Mouse (Mus musculus) lung, adult 2 months (tissue): ENCODE results near the gene Dcaf12.

Source experiments
- CTCF ChIP-seq: fragments of 200-500 bp; IDR thresholded peaks from 2 replicates; pipeline ENCODE4 v1.5.1; 2011; ENCODE audit warnings: mild to moderate bottlenecking, low read length, control low read depth; ENCODE audit not compliant: insufficient read depth
- POLR2A ChIP-seq: fragments of 200-500 bp; IDR thresholded peaks from 2 replicates; pipeline ENCODE4 v1.6.1; 2011; ENCODE audit warnings: low read depth, mild to moderate bottlenecking, control low read depth, low read length, borderline replicate concordance; ENCODE audit errors: extremely low read depth

DNA sequence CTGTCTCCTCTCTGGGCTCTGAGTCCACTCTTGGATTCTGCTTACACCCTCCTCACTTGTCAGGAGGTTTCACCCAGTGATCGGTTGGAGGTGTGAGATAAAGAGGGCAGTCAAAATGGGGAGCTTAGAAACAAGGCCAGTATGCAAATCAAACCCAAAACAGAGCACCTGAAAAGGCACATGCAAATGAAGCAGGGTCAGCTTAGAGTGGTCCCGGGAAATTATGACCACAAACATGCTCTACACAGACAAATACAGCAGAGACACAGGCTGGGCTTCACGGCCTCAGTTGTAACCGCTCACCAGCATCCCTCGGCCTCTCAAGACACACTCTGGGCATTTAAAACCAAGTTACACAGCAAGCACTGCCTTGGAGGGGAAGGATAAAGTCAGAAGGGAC is 15.7 kb downstream of the Dcaf12 start:
- TF ChIP-seq CTCF (no peak), POLR2A (no peak)
